Mouse (Mus musculus): ENCODE measurements around the gene Fcgrt.

GRCm38 (mm10) chr7:45125144-45125600 lies 21.5 kb upstream of the Fcgrt start:
- TF ChIP-seq CTCF (conservative IDR thresholded peaks at IDR 0.05; ENCODE audit: low read length), result no peak
- TF ChIP-seq NANOG (IDR thresholded peaks at IDR 0.05; ENCODE audit: borderline replicate concordance, low read length), result no peak

All from E14TG2a.4 (cell line).